In the genomic region with DNA sequence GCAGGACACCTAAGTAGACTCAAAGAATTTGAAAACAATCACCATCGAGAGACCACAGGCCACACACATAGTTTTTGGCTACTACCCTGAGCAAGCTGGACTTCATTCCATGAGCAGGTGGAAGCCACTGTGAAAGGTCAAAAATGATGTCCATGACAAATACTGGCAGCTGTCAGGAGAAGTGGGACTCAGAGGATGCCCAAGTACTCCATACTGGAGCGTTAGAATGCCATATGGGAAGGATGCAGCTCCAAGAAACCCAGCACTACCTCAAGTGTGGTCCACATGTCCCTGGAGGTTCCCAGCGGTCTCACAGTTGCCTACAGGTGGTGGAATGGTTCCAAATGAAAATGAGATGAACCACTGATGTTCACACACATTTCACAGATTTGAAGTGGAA, we compare ENCODE assay signal across 23 mouse cellular contexts.
"Had no signal": no experiment of that assay in that cellular context is flagged by ENCODE, and none has a peak within 500 bp of the region (broad histone marks: within the 10 kb centered on the region; RNA-seq: fewer than 3 reads in every experiment).

No protein-coding gene starts in this region.

- H3K4me3 ChIP-seq: heart, embryonic 10.5 days; heart, embryonic 12.5 days; hindbrain, embryonic 12.5 days; hindbrain, embryonic 15.5 days; kidney, embryonic 15.5 days; limb, embryonic 13.5 days; limb, embryonic 15.5 days; liver, embryonic 12.5 days had no signal

- H3K4me1 ChIP-seq: kidney, embryonic 15.5 days; limb, embryonic 13.5 days; limb, embryonic 15.5 days; liver, embryonic 12.5 days had no signal

- H3K9me3 ChIP-seq: heart, embryonic 10.5 days; heart, embryonic 12.5 days; hindbrain, embryonic 12.5 days; hindbrain, embryonic 15.5 days; kidney, embryonic 15.5 days; limb, embryonic 13.5 days; limb, embryonic 15.5 days; liver, embryonic 12.5 days had no signal

- ATAC-seq: intestine, embryonic 16.5 days; liver, embryonic 12.5 days had no signal

- H3K36me3 ChIP-seq: heart, embryonic 10.5 days; heart, embryonic 12.5 days; hindbrain, embryonic 12.5 days; hindbrain, embryonic 15.5 days; kidney, embryonic 15.5 days; limb, embryonic 13.5 days; limb, embryonic 15.5 days; liver, embryonic 12.5 days had no signal

- H3K27me3 ChIP-seq: heart, embryonic 12.5 days; hindbrain, embryonic 12.5 days; hindbrain, embryonic 15.5 days; kidney, embryonic 15.5 days; limb, embryonic 13.5 days; limb, embryonic 15.5 days; liver, embryonic 12.5 days had no signal

- H3K9ac ChIP-seq: heart, embryonic 12.5 days; hindbrain, embryonic 12.5 days; hindbrain, embryonic 15.5 days; kidney, embryonic 15.5 days; limb, embryonic 13.5 days; limb, embryonic 15.5 days; liver, embryonic 12.5 days; liver, embryonic 14.5 days had no signal

- DNase-seq: gastrocnemius, postnatal 14 days; gastrocnemius, postnatal 36 days; heart, adult 18-20 months; heart, postnatal 14 days; heart, postnatal 36 days; kidney, adult 11 months; kidney, adult 2 months; kidney, adult 9 months; kidney, postnatal 14 days; kidney, postnatal 36 days; layer of hippocampus, adult 9-11 months; layer of hippocampus, postnatal 36 days had no signal

- H3K27ac ChIP-seq: heart, embryonic 10.5 days; hindbrain, embryonic 12.5 days; hindbrain, embryonic 15.5 days; kidney, embryonic 15.5 days; kidney, postnatal 0 days; limb, embryonic 13.5 days; limb, embryonic 15.5 days; liver, embryonic 12.5 days; liver, embryonic 14.5 days had no signal

- H3K4me2 ChIP-seq: heart, embryonic 12.5 days; hindbrain, embryonic 12.5 days; hindbrain, embryonic 15.5 days; kidney, embryonic 15.5 days; limb, embryonic 13.5 days; limb, embryonic 15.5 days; liver, embryonic 12.5 days had no signal
